Mouse (Mus musculus): ENCODE measurements around the gene 1700003E16Rik. TPM values are rescaled to one million over a fixed set of nuclear protein-coding genes. Genes with fewer than 3 reads are reported as not detected.

1700003E16Rik gene
- total RNA-seq, 2 experiments from 2014 or later = 0.26 TPM; not detected in 1

GRCm38 (mm10) chr6:83124851-83125312, 31.3 kb upstream of the 1700003E16Rik start:
- intact Hi-C loops (cut with DNase I) = no loop called here
- peak; percentile 89 to 95 for DNase-seq

- no peak for DNase-seq
- intact Hi-C loops (cut with DNase I) = no loop called here
These were observed 30.9 kb upstream of the 1700003E16Rik start, which contains the start of gene Ino80b for GRCm38 (mm10) chr6:83125331-83125730. TSS of gene Ino80b (minus strand) at chr6:83125431.

- no peak for DNase-seq
- intact Hi-C loops (cut with DNase I) = no loop called here
These were observed 28.8 kb upstream of the 1700003E16Rik start for GRCm38 (mm10) chr6:83127419-83127818.

GRCm38 (mm10) chr6:83131469-83132034, 24.7 kb upstream of the 1700003E16Rik start:
- no peak for DNase-seq
- intact Hi-C loops (cut with DNase I) = no loop called here

- intact Hi-C loops (cut with DNase I) = no loop called here
- DNase-seq = no peak
These were observed 23.9 kb upstream of the 1700003E16Rik start for GRCm38 (mm10) chr6:83132176-83132919.

- intact Hi-C loops (cut with DNase I) = no loop called here
These were observed 22.0 kb upstream of the 1700003E16Rik start for GRCm38 (mm10) chr6:83134226-83134625.

GRCm38 (mm10) chr6:83134951-83135513, 21.2 kb upstream of the 1700003E16Rik start, which contains the start of gene Rtkn:
TSS of gene Rtkn (plus strand) at chr6:83135463.
- intact Hi-C loops (cut with DNase I) = no loop called here
- DNase-seq = no peak

More at GRCm38 (mm10) chr6:83134226-83134625, 22.0 kb upstream of the 1700003E16Rik start:
- DNase-seq = no peak

- intact Hi-C loops (cut with DNase I) = loop anchor here (2.0 kb wide), 1 partner anchor 21 kb away; the partner anchor contains the start of genes 1700003E16Rik and Wdr54
- peak; percentile 44 to 50 for DNase-seq
These were observed 20.5 kb upstream of the 1700003E16Rik start for GRCm38 (mm10) chr6:83135571-83136161.

- no peak for DNase-seq
- intact Hi-C loops (cut with DNase I) = loop anchor here (2.0 kb wide), 1 partner anchor 20 kb away; the partner anchor contains the start of genes 1700003E16Rik and Wdr54
These were observed 19.8 kb upstream of the 1700003E16Rik start for GRCm38 (mm10) chr6:83136291-83136880.

- intact Hi-C loops (cut with DNase I) = loop anchor here (2.0 kb wide), 1 partner anchor 20 kb away; the partner anchor contains the start of genes 1700003E16Rik and Wdr54
- DNase-seq = peak; percentile 79 to 80
These were observed 19.2 kb upstream of the 1700003E16Rik start for GRCm38 (mm10) chr6:83136881-83137575.

- DNase-seq = peak; percentile 89 to 92
- intact Hi-C loops (cut with DNase I) = loop anchor here (2.0 kb wide), 1 partner anchor 19 kb away; the partner anchor contains the start of genes 1700003E16Rik and Wdr54
These were observed 18.6 kb upstream of the 1700003E16Rik start for GRCm38 (mm10) chr6:83137576-83137950.

GRCm38 (mm10) chr6:83138056-83138455, 18.1 kb upstream of the 1700003E16Rik start:
- intact Hi-C loops (cut with DNase I) = no loop called here
- no peak for DNase-seq

GRCm38 (mm10) chr6:83140044-83140443, 16.2 kb upstream of the 1700003E16Rik start:
- DNase-seq = no peak
- intact Hi-C loops (cut with DNase I) = no loop called here

GRCm38 (mm10) chr6:83141636-83142035, 14.6 kb upstream of the 1700003E16Rik start:
- intact Hi-C loops (cut with DNase I) = no loop called here
- peak in 1 of 2 experiments; percentile 44 for DNase-seq

GRCm38 (mm10) chr6:83142211-83142731, 13.9 kb upstream of the 1700003E16Rik start:
- intact Hi-C loops (cut with DNase I) = no loop called here
- DNase-seq = peak in 1 of 2 experiments; percentile 38

- no peak for DNase-seq
- intact Hi-C loops (cut with DNase I) = no loop called here
These were observed 13.3 kb upstream of the 1700003E16Rik start for GRCm38 (mm10) chr6:83142886-83143285.

GRCm38 (mm10) chr6:83145209-83145608, 11.0 kb upstream of the 1700003E16Rik start:
- intact Hi-C loops (cut with DNase I) = no loop called here

GRCm38 (mm10) chr6:83145805-83146204, 10.4 kb upstream of the 1700003E16Rik start:
- no peak for DNase-seq
- intact Hi-C loops (cut with DNase I) = no loop called here

More at GRCm38 (mm10) chr6:83145209-83145608, 11.0 kb upstream of the 1700003E16Rik start:
- no peak for DNase-seq

- intact Hi-C loops (cut with DNase I) = no loop called here
- DNase-seq = no peak
These were observed 8.9 kb upstream of the 1700003E16Rik start for GRCm38 (mm10) chr6:83147280-83147679.
